Mouse (Mus musculus): Measurements from ENCODE around the gene Gpbar1.

GRCm38 (mm10) chr1:74240832-74241231, 37.5 kb upstream of the Gpbar1 start:
- TF ChIP-seq POLR2A (IDR thresholded peaks at IDR 0.05; ENCODE audit: control insufficient read depth, extremely low read depth, insufficient read depth, low read length, poor library complexity) (no peak), CTCF (IDR thresholded peaks at IDR 0.05; ENCODE audit: borderline replicate concordance, control insufficient read depth, extremely low read depth, insufficient read depth, low read length, poor library complexity) (no peak)

Measured in thymus, adult 2 months (tissue).